20 mouse cellular contexts compared by ENCODE assay signal in genomic region chr8:124530996-124531395, GRCm38 (mm10). TPM values are rescaled to one million over a fixed set of nuclear protein-coding genes. Genes with fewer than 3 reads are reported as not detected.
DNase-seq lines count a peak whose midpoint lies in the region; ATAC-seq and TF ChIP-seq lines count a peak whose summit lies in the region.
"Had no signal": no experiment of that assay in that cellular context is flagged by ENCODE, and none has a peak within 500 bp of the region (broad histone marks: within the 10 kb centered on the region; RNA-seq: fewer than 3 reads in every experiment).

No protein-coding gene starts in this region.

- DNase-seq in cerebellum, postnatal 10 days, result peak; percentile 64 to 71
- DNase-seq in cerebellum, adult 9-10 months, result no peak
- no peak for DNase-seq in hindbrain, postnatal 0 days (ENCODE audit: low spot score)
- no peak for DNase-seq in hindbrain, embryonic 14.5 days (ENCODE audit: low spot score)
- peak; percentile 48 to 53 for DNase-seq in cerebellum, postnatal 25 days
- DNase-seq: adrenal gland, postnatal 25 days; gastrocnemius, postnatal 25 days; heart, adult 11 months; heart, postnatal 4 days; kidney, adult 8-10 months had no signal

- TF ChIP-seq CTCF in hindbrain, postnatal 0 days (IDR thresholded peaks at IDR 0.05; ENCODE audit: low read depth), result no peak
- TF ChIP-seq CTCF in cortical plate, adult 2 months (IDR thresholded peaks at IDR 0.05; ENCODE audit: extremely low read depth, insufficient read depth, low read length), result no peak

- peak overlapping the region; percentile 51; the same call in 1 of the 2 replicates for H3K27ac ChIP-seq in hindbrain, postnatal 0 days
- no peak overlapping the region for H3K27ac ChIP-seq in hindbrain, embryonic 14.5 days
- peak overlapping the region; percentile 39; the same call in 1 of the 2 replicates for H3K27ac ChIP-seq in cortical plate, adult 2 months (ENCODE audit: insufficient read depth, low read length)
- H3K27ac ChIP-seq: embryonic facial prominence, embryonic 13.5 days; forebrain, embryonic 12.5 days; heart, embryonic 13.5 days; hindbrain, embryonic 13.5 days had no signal

- WGBS in hindbrain, postnatal 0 days, result 60% methylated on average over 4 of the region's 4 CpGs
- 82% methylated on average over 4 of the region's 4 CpGs for WGBS in hindbrain, embryonic 14.5 days

- no peaks in the 10 kb centered on the region for H3K9me3 ChIP-seq in hindbrain, postnatal 0 days (ENCODE audit: low read length)
- no peaks in the 10 kb centered on the region for H3K9me3 ChIP-seq in hindbrain, embryonic 14.5 days (ENCODE audit: control insufficient read depth, low read length)
- H3K9me3 ChIP-seq: embryonic facial prominence, embryonic 13.5 days; forebrain, embryonic 12.5 days; heart, embryonic 13.5 days; hindbrain, embryonic 13.5 days had no signal

- H3K4me2 ChIP-seq in hindbrain, postnatal 0 days (ENCODE audit: low read depth, low read length), result no peak overlapping the region
- no peak overlapping the region for H3K4me2 ChIP-seq in hindbrain, embryonic 14.5 days (replicated peaks)
- H3K4me2 ChIP-seq: embryonic facial prominence, embryonic 13.5 days; forebrain, embryonic 12.5 days; heart, embryonic 13.5 days; hindbrain, embryonic 13.5 days had no signal

- H3K36me3 ChIP-seq in hindbrain, postnatal 0 days (ENCODE audit: insufficient read depth, low read length), result peaks cover 66% of the 10 kb centered on the region
- peaks cover 99% of the 10 kb centered on the region for H3K36me3 ChIP-seq in hindbrain, embryonic 14.5 days (replicated peaks; ENCODE audit: control insufficient read depth, insufficient read depth)

- H3K4me1 ChIP-seq in hindbrain, postnatal 0 days (ENCODE audit: insufficient read depth, low read length), result no peaks in the 10 kb centered on the region
- no peaks in the 10 kb centered on the region for H3K4me1 ChIP-seq in hindbrain, embryonic 14.5 days (replicated peaks; ENCODE audit: control insufficient read depth, insufficient read depth, low read length)
- peaks cover 9% of the 10 kb centered on the region for H3K4me1 ChIP-seq in cortical plate, adult 2 months (ENCODE audit: control insufficient read depth, insufficient read depth, low read length)
- H3K4me1 ChIP-seq: embryonic facial prominence, embryonic 13.5 days; forebrain, embryonic 12.5 days; hindbrain, embryonic 13.5 days had no signal

- no peak overlapping the region for H3K9ac ChIP-seq in hindbrain, postnatal 0 days (replicated peaks; ENCODE audit: low read length)
- H3K9ac ChIP-seq in hindbrain, embryonic 14.5 days, result no peak overlapping the region
- H3K9ac ChIP-seq: embryonic facial prominence, embryonic 13.5 days; forebrain, embryonic 12.5 days; heart, embryonic 13.5 days; hindbrain, embryonic 13.5 days had no signal

- no peak; the same call in 1 of the 2 replicates for ATAC-seq in hindbrain, postnatal 0 days
- ATAC-seq in hindbrain, embryonic 14.5 days (ENCODE audit: low FRiP score), result no peak
- ATAC-seq: forebrain, embryonic 16.5 days; inflammation-experienced regulatory T-cells, adult 6 months; intestine, postnatal 0 days had no signal

- no peak overlapping the region for H3K4me3 ChIP-seq in hindbrain, postnatal 0 days (ENCODE audit: low read length)
- H3K4me3 ChIP-seq in hindbrain, embryonic 14.5 days (replicated peaks; ENCODE audit: low read length), result no peak overlapping the region
- H3K4me3 ChIP-seq in cortical plate, adult 2 months (ENCODE audit: insufficient read depth, low read length), result no peak overlapping the region
- H3K4me3 ChIP-seq: embryonic facial prominence, embryonic 13.5 days; forebrain, embryonic 12.5 days; heart, embryonic 13.5 days; hindbrain, embryonic 13.5 days had no signal

- H3K27me3 ChIP-seq in hindbrain, postnatal 0 days (ENCODE audit: insufficient read depth, low read length), result no peaks in the 10 kb centered on the region
- no peaks in the 10 kb centered on the region for H3K27me3 ChIP-seq in hindbrain, embryonic 14.5 days (ENCODE audit: control insufficient read depth, insufficient read depth, low read length)
- H3K27me3 ChIP-seq: embryonic facial prominence, embryonic 13.5 days; forebrain, embryonic 12.5 days; heart, embryonic 13.5 days; hindbrain, embryonic 13.5 days had no signal

- no peak for TF ChIP-seq POLR2A in cortical plate, adult 2 months (IDR thresholded peaks at IDR 0.05; ENCODE audit: extremely low read depth, insufficient read depth, low read length)

RNA-seq across cellular contexts. Expression of gene Cog2, which starts 10.4 kb away (rescaled TPM):
- 29.4 and 30.0 TPM in 2 replicates for total RNA-seq in hindbrain, postnatal 0 days (2014; rRNA removed)
- 17.3 and 21.4 TPM in 2 replicates for polyA plus RNA-seq in hindbrain, postnatal 0 days (2015; fragmentation: Nextera tagmentation; extraction: Ambion mirVana)
- polyA plus RNA-seq in hindbrain, embryonic 14.5 days (2014; fragmentation: Nextera tagmentation; extraction: Ambion mirVana), result 32.5 and 34.7 TPM in 2 replicates
- polyA plus RNA-seq in cortical plate, adult 2 months (2012; rRNA removed), result 27.0 and 29.0 TPM in 2 replicates

RNA-seq across cellular contexts. Expression of gene Agt, which starts 38.5 kb away (rescaled TPM):
- 101 and 162 TPM in 2 replicates for total RNA-seq in hindbrain, postnatal 0 days (2014; rRNA removed)
- polyA plus RNA-seq in hindbrain, postnatal 0 days (2015; fragmentation: Nextera tagmentation; extraction: Ambion mirVana), result 95.3 and 112 TPM in 2 replicates
- 0.76 and 1.1 TPM in 2 replicates for polyA plus RNA-seq in hindbrain, embryonic 14.5 days (2014; fragmentation: Nextera tagmentation; extraction: Ambion mirVana)
- 16.6 and 17.2 TPM in 2 replicates for polyA plus RNA-seq in cortical plate, adult 2 months (2012; rRNA removed)
- total RNA-seq: ES-E14 had no signal
- polyA plus RNA-seq: forebrain, embryonic 12.5 days; inflammation-experienced regulatory T-cells, adult 6 months had no signal

RNA-seq across cellular contexts. Expression of gene Capn9, which starts 44.9 kb away (rescaled TPM):
- not detected in 2 replicates for total RNA-seq in hindbrain, postnatal 0 days (2014; rRNA removed)
- 0.29 and 0.39 TPM in 2 replicates for polyA plus RNA-seq in hindbrain, postnatal 0 days (2015; fragmentation: Nextera tagmentation; extraction: Ambion mirVana)
- polyA plus RNA-seq in hindbrain, embryonic 14.5 days (2014; fragmentation: Nextera tagmentation; extraction: Ambion mirVana), result 0.11 and 0.53 TPM in 2 replicates
- polyA plus RNA-seq in cortical plate, adult 2 months (2012; rRNA removed), result 0.04 and 0.09 TPM in 2 replicates
- total RNA-seq: ES-E14; gastrocnemius, adult 18-20 months; gastrocnemius, postnatal 25 days had no signal
- polyA plus RNA-seq: inflammation-experienced regulatory T-cells, adult 6 months had no signal

Comparison
In these comparisons a context has a peak if more than half of its experiments do, and no peak if none do; other contexts are left out.
1. DNase-seq: peak in cerebellum, postnatal 10 days (2 of 2) and cerebellum, postnatal 25 days (2 of 2); none in cerebellum, adult 9-10 months (single experiment), hindbrain, postnatal 0 days (single experiment) and hindbrain, embryonic 14.5 days (single experiment).